Mouse (Mus musculus) liver, adult 2 months (tissue): ENCODE measurements around the gene Palm2.

Source experiments
- CTCF ChIP-seq: fragments of 200-500 bp; IDR thresholded peaks from 2 replicates; pipeline ENCODE4 v1.5.1; 2011; ENCODE audit warnings: low read depth, low read length, control low read depth
- POLR2A ChIP-seq: fragments of 200-500 bp; IDR thresholded peaks from 2 replicates; pipeline ENCODE4 v1.6.1; 2011; ENCODE audit warnings: low read length, control low read depth; ENCODE audit not compliant: insufficient read depth; ENCODE audit errors: extremely low read depth

GRCm38 (mm10) chr4:57684676-57685215 is 250.7 kb downstream of the Palm2 start:
- TF ChIP-seq CTCF (no peak), POLR2A (no peak)
